ENCODE assay signal across 23 mouse cellular contexts in genomic region chr3:19829752-19830151, GRCm38 (mm10).
DNase-seq lines count a peak whose midpoint lies in the region; ATAC-seq and TF ChIP-seq lines count a peak whose summit lies in the region.
"Had no signal": no experiment of that assay in that cellular context is flagged by ENCODE, and none has a peak within 500 bp of the region (broad histone marks: within the 10 kb centered on the region; RNA-seq: fewer than 3 reads in every experiment).

No protein-coding gene starts in this region.

- ATAC-seq in common myeloid progenitor, adult 5-6 weeks (replicated peaks; ENCODE audit: low read depth, poor library complexity, severe bottlenecking) = peak; percentile 50; the same call in 1 of the 2 replicates
- peak; percentile 34; the same call in 1 of the 2 replicates for ATAC-seq in megakaryocyte progenitor cell, adult 5-6 weeks (replicated peaks; ENCODE audit: poor library complexity)
- ATAC-seq: activated CD4-positive, CD25-positive, alpha-beta regulatory T cell, adult 4 months; forebrain, embryonic 16.5 days; Patski had no signal

- H3K4me2 ChIP-seq in CH12.LX (ENCODE audit: insufficient read depth, low read depth, poor library complexity, severe bottlenecking) = no peak overlapping the region; the same call in 1 of the 2 replicates
- H3K4me2 ChIP-seq: embryonic facial prominence, embryonic 13.5 days; embryonic facial prominence, embryonic 15.5 days; forebrain, embryonic 12.5 days had no signal

- no peaks in the 10 kb centered on the region for H3K9me3 ChIP-seq in CH12.LX (replicated peaks; ENCODE audit: low read length)
- H3K9me3 ChIP-seq: embryonic facial prominence, embryonic 13.5 days; embryonic facial prominence, embryonic 15.5 days; forebrain, embryonic 10.5 days; forebrain, embryonic 12.5 days; G1E had no signal

- no peak for TF ChIP-seq EP300 in CH12.LX (IDR thresholded peaks at IDR 0.05; ENCODE audit: low read length)

- no peak for TF ChIP-seq RAD21 in CH12.LX (IDR thresholded peaks at IDR 0.05; ENCODE audit: low read depth, low read length)

- no peak for TF ChIP-seq POLR2A in CH12.LX (IDR thresholded peaks at IDR 0.05; ENCODE audit: low read depth, low read length)

- TF ChIP-seq CTCF in CH12.LX (conservative IDR thresholded peaks at IDR 0.05 in 1 of 2, IDR thresholded peaks at IDR 0.05 in 1 of 2; ENCODE audit: low read depth in 2 of 2, low read length in 2 of 2) = no peak

- DNase-seq in CH12.LX (ENCODE audit: extremely low read depth) = peak; percentile 46
- DNase-seq in frontal cortex, postnatal 10 days (ENCODE audit: low spot score in 2 of 2) = no peak
- DNase-seq in cerebellum, postnatal 10 days = no peak
- no peak for DNase-seq in left cerebral cortex, postnatal 14 days (ENCODE audit: low spot score in 2 of 2)
- DNase-seq: adrenal gland, adult 8-10 months; adrenal gland, postnatal 14 days; cerebellum, adult 11 months; cerebellum, adult 18-20 months; cerebellum, adult 8-10 months; cerebellum, adult 9-11 months; cerebellum, postnatal 25 days; embryo, embryonic 11 days had no signal

- dilution Hi-C loops in CH12.LX (cut with MboI; ENCODE audit: extremely low pct_ligation_motif_present, extremely low pct_unique_long_range_greater_than_20kb, low sequenced_read_pairs) = no loop called here

- H3K27me3 ChIP-seq in CH12.LX (replicated peaks) = no peaks in the 10 kb centered on the region
- H3K27me3 ChIP-seq: embryonic facial prominence, embryonic 13.5 days; embryonic facial prominence, embryonic 15.5 days; forebrain, embryonic 12.5 days had no signal

- H3K4me1 ChIP-seq in CH12.LX (ENCODE audit: control insufficient read depth in 1 of 2, insufficient read depth in 2 of 2) = peaks cover 0 to 11% of the 10 kb centered on the region in 2 experiments; a peak in 2 of 4 replicates
- H3K4me1 ChIP-seq: embryonic facial prominence, embryonic 13.5 days; embryonic facial prominence, embryonic 15.5 days; forebrain, embryonic 10.5 days; forebrain, embryonic 12.5 days had no signal

- in situ Hi-C loops in CH12.LX (cut with MboI; ENCODE audit: low pct_ligation_motif_present, low pct_unique_long_range_greater_than_20kb, low sequenced_read_pairs) = no loop called here

- intact Hi-C loops in left cerebral cortex, postnatal 14 days (cut with DNase I) = no loop called here

- no peaks in the 10 kb centered on the region for H3K79me2 ChIP-seq in CH12.LX (replicated peaks; ENCODE audit: control insufficient read depth, extremely low read depth, insufficient read depth, poor library complexity, severe bottlenecking)

- H3K4me3 ChIP-seq in CH12.LX (replicated peaks in 1 of 3; ENCODE audit: low read depth in 2 of 3, low read length in 2 of 3, poor library complexity in 1 of 3) = no peak overlapping the region
- H3K4me3 ChIP-seq: embryonic facial prominence, embryonic 13.5 days; embryonic facial prominence, embryonic 15.5 days; erythroblast, embryonic 14.5 days; forebrain, embryonic 10.5 days; forebrain, embryonic 12.5 days had no signal

- H3K27ac ChIP-seq in CH12.LX (ENCODE audit: insufficient read depth, low read depth) = no peak overlapping the region
- H3K27ac ChIP-seq: embryonic facial prominence, embryonic 13.5 days; embryonic facial prominence, embryonic 15.5 days; forebrain, embryonic 10.5 days; forebrain, embryonic 12.5 days had no signal

- H3K36me3 ChIP-seq in CH12.LX (replicated peaks in 1 of 2; ENCODE audit: control insufficient read depth in 1 of 2, insufficient read depth in 1 of 2, low read length in 1 of 2) = no peaks in the 10 kb centered on the region
- H3K36me3 ChIP-seq: embryonic facial prominence, embryonic 13.5 days; embryonic facial prominence, embryonic 15.5 days; forebrain, embryonic 10.5 days; forebrain, embryonic 12.5 days; G1E had no signal

- no peak overlapping the region for H3K9ac ChIP-seq in CH12.LX (ENCODE audit: insufficient read depth, low read depth)
- H3K9ac ChIP-seq: embryonic facial prominence, embryonic 13.5 days; embryonic facial prominence, embryonic 15.5 days; forebrain, embryonic 12.5 days had no signal

TF ChIP-seq in CH12.LX, 34 proteins besides CTCF, POLR2A, EP300 and RAD21:
- no peak for TF ChIP-seq RCOR1 (conservative IDR thresholded peaks at IDR 0.05; ENCODE audit: low read depth, low read length)
- no peak for TF ChIP-seq ETS1 (conservative IDR thresholded peaks at IDR 0.05; ENCODE audit: low read depth, low read length)
- TF ChIP-seq HCFC1 (IDR thresholded peaks at IDR 0.05; ENCODE audit: low read depth, low read length) = no peak
- TF ChIP-seq NELFE (IDR thresholded peaks at IDR 0.05; ENCODE audit: low read depth, low read length) = no peak
- TF ChIP-seq MAZ (IDR thresholded peaks at IDR 0.05; ENCODE audit: low read depth, low read length) = no peak
- no peak for TF ChIP-seq USF2 (conservative IDR thresholded peaks at IDR 0.05; ENCODE audit: low read depth, low read length)
- TF ChIP-seq USF1 (IDR thresholded peaks at IDR 0.05; ENCODE audit: low read depth, low read length) = no peak
- no peak for TF ChIP-seq BHLHE40 (IDR thresholded peaks at IDR 0.05; ENCODE audit: low read depth, low read length)
- no peak for TF ChIP-seq NRF1 (IDR thresholded peaks at IDR 0.05; ENCODE audit: low read depth, low read length)
- no peak for TF ChIP-seq ZC3H11A (IDR thresholded peaks at IDR 0.05; ENCODE audit: low read depth, low read length)
- no peak for TF ChIP-seq CHD2 (IDR thresholded peaks at IDR 0.05; ENCODE audit: low read length)
- TF ChIP-seq ZKSCAN1 (IDR thresholded peaks at IDR 0.05; ENCODE audit: borderline replicate concordance, low read depth, low read length) = no peak
TF ChIP-seq in CH12.LX: peak in this region for 0.
